ENCODE assay signal across 11 mouse cellular contexts in the genomic region with DNA sequence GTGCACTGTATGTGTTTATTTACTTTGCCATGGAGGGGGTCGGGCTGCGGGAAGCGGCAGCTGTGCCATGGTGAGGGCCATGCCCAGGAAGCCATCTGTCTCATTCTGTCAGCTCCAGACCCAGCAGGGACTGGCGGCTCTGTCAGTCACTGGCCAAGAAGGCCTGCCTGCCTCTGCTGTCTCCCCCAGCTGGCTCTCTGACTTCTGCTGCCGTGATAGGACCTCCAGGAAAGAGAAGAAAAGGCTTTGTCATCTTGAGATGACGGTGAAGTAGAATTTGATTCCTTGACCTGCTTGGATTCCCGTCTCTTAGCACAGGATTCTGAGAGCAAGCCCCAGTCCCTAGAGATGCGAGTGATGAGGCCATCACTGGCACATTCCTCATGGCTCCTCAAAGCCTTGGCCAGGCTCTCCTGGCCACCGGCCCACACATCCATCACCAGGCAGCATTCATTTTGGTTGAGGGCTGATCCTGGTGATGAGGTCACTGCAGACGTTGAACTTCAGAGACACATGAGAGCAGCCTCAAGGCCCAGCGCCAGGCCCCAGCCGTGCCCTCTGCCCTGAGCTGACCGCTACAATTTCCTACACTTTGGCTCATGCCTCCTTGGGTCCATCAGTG. TPM values are rescaled to one million over a fixed set of nuclear protein-coding genes. Genes with fewer than 3 reads are reported as not detected.
DNase-seq lines count a peak whose midpoint lies in the region; TF ChIP-seq lines count a peak whose summit lies in the region.
"Had no signal": no experiment of that assay in that cellular context is flagged by ENCODE, and none has a peak within 500 bp of the region (broad histone marks: within the 10 kb centered on the region; RNA-seq: fewer than 3 reads in every experiment).

No protein-coding gene starts in this region.

- no peak overlapping the region for H3K9ac ChIP-seq in heart, adult 2 months (ENCODE audit: low read depth, low read length)
- H3K9ac ChIP-seq: heart, embryonic 15.5 days; midbrain, embryonic 12.5 days had no signal

- no peak for TF ChIP-seq EP300 in heart, adult 2 months (IDR thresholded peaks at IDR 0.05; ENCODE audit: insufficient read depth, low read depth, low read length)

- intact Hi-C loops in heart, adult 2 months (cut with DNase I) = no loop called here

- no peaks in the 10 kb centered on the region for H3K36me3 ChIP-seq in heart, adult 2 months (ENCODE audit: control insufficient read depth, insufficient read depth, low read length)
- H3K36me3 ChIP-seq in limb, embryonic 10.5 days = no peaks in the 10 kb centered on the region
- H3K36me3 ChIP-seq: heart, embryonic 15.5 days; midbrain, embryonic 12.5 days had no signal

- peak overlapping the region; percentile 50 for H3K27ac ChIP-seq in cerebellum, adult 2 months (ENCODE audit: insufficient read depth, low read length)
- peak overlapping the region; percentile 13 for H3K27ac ChIP-seq in heart, adult 2 months
- no peak overlapping the region for H3K27ac ChIP-seq in limb, embryonic 10.5 days
- H3K27ac ChIP-seq: heart, embryonic 15.5 days; midbrain, embryonic 12.5 days had no signal

- peak; percentile 47 to 78 for DNase-seq in layer of hippocampus, postnatal 14 days (ENCODE audit: low spot score in 2 of 2)
- DNase-seq in layer of hippocampus, postnatal 25 days (ENCODE audit: extremely low spot score in 1 of 2, low spot score in 1 of 2) = no peak
- peak; percentile 84 to 88 for DNase-seq in cerebellum, adult 2 months
- peak; percentile 63 to 78 for DNase-seq in heart, adult 2 months
- DNase-seq in lung, postnatal 36 days = peak; percentile 74
- DNase-seq in urinary bladder, postnatal 10 days (ENCODE audit: low spot score) = no peak
- DNase-seq in spleen, postnatal 14 days (ENCODE audit: low spot score in 2 of 2) = no peak
- no peak for DNase-seq in limb, embryonic 10.5 days (ENCODE audit: low spot score)

- 12% methylated on average over 13 of the region's 13 CpGs for WGBS in cerebellum, adult 2 months
- WGBS in heart, adult 2 months = 64% methylated on average over 13 of the region's 13 CpGs
- WGBS in limb, embryonic 10.5 days = 69% methylated on average over 13 of the region's 13 CpGs

- H3K4me1 ChIP-seq in cerebellum, adult 2 months (ENCODE audit: control insufficient read depth, insufficient read depth, low read length) = peaks cover 75% of the 10 kb centered on the region
- peaks cover 24% of the 10 kb centered on the region for H3K4me1 ChIP-seq in heart, adult 2 months (ENCODE audit: control insufficient read depth, insufficient read depth, low read length)
- H3K4me1 ChIP-seq in limb, embryonic 10.5 days = peaks cover 50% of the 10 kb centered on the region

- no peak overlapping the region for H3K4me3 ChIP-seq in cerebellum, adult 2 months (replicated peaks; ENCODE audit: insufficient read depth, low read depth, low read length)
- H3K4me3 ChIP-seq in heart, adult 2 months = no peak overlapping the region
- no peak overlapping the region for H3K4me3 ChIP-seq in limb, embryonic 10.5 days
- H3K4me3 ChIP-seq: heart, embryonic 15.5 days; midbrain, embryonic 12.5 days had no signal

- H3K27me3 ChIP-seq in cerebellum, adult 2 months (ENCODE audit: control insufficient read depth, insufficient read depth, low read length) = no peaks in the 10 kb centered on the region
- H3K27me3 ChIP-seq in heart, adult 2 months (ENCODE audit: control insufficient read depth, insufficient read depth, low read length) = no peaks in the 10 kb centered on the region
- peaks cover 18% of the 10 kb centered on the region for H3K27me3 ChIP-seq in limb, embryonic 10.5 days (ENCODE audit: low read depth, poor library complexity, severe bottlenecking)
- H3K27me3 ChIP-seq: heart, embryonic 15.5 days had no signal

- no peaks in the 10 kb centered on the region for H3K9me3 ChIP-seq in limb, embryonic 10.5 days (replicated peaks)
- H3K9me3 ChIP-seq: G1E; heart, embryonic 15.5 days; midbrain, embryonic 12.5 days had no signal

- H3K79me2 ChIP-seq in heart, adult 2 months (replicated peaks; ENCODE audit: control insufficient read depth, insufficient read depth, low read length) = no peaks in the 10 kb centered on the region

- TF ChIP-seq POLR2A in cerebellum, adult 2 months (IDR thresholded peaks at IDR 0.05; ENCODE audit: borderline replicate concordance, insufficient read depth, low read length) = no peak
- no peak for TF ChIP-seq POLR2A in heart, adult 2 months (IDR thresholded peaks at IDR 0.05; ENCODE audit: insufficient read depth, low read depth, low read length)

- no peak for TF ChIP-seq CTCF in cerebellum, adult 2 months (IDR thresholded peaks at IDR 0.05; ENCODE audit: borderline replicate concordance, insufficient read depth, low read depth, low read length)
- TF ChIP-seq CTCF in heart, adult 2 months (IDR thresholded peaks at IDR 0.05) = no peak

RNA-seq across cellular contexts. Expression of a gene that starts 6.2 kb away (rescaled TPM):
- total RNA-seq in layer of hippocampus, postnatal 14 days (2021) = 10 to 100 TPM in 1 of 2 experiments, 1 to 10 TPM in 1; 8.9 to 14.4 TPM
- 1 to 10 TPM; 5.4 to 6.0 TPM for total RNA-seq in layer of hippocampus, postnatal 25 days (2021)
- polyA plus RNA-seq in cerebellum, adult 2 months (2012; rRNA removed) = 29.9 and 31.4 TPM in 2 replicates
- 10 to 100 TPM in 1 of 2 experiments, 1 to 10 TPM in 1; 8.6 to 11.9 TPM for total RNA-seq in heart, adult 2 months (2021)
- polyA plus RNA-seq in heart, adult 2 months (2012; rRNA removed) = 18.0 and 24.0 TPM in 2 replicates
- polyA plus RNA-seq in limb, embryonic 10.5 days (2016; fragmentation: Nextera tagmentation; extraction: Ambion mirVana) = 1.4 and 3.0 TPM in 2 replicates

RNA-seq across cellular contexts. Expression of a gene that starts 23.6 kb away (rescaled TPM):
- total RNA-seq in layer of hippocampus, postnatal 14 days (2021) = not detected
- not detected for total RNA-seq in layer of hippocampus, postnatal 25 days (2021)
- polyA plus RNA-seq in cerebellum, adult 2 months (2012; rRNA removed) = 55.1 and 62.7 TPM in 2 replicates
- not detected for total RNA-seq in heart, adult 2 months (2021)
- polyA plus RNA-seq in heart, adult 2 months (2012; rRNA removed) = not detected in 2 replicates
- not detected in 2 replicates for polyA plus RNA-seq in limb, embryonic 10.5 days (2016; fragmentation: Nextera tagmentation; extraction: Ambion mirVana)
- total RNA-seq: G1E had no signal
- polyA plus RNA-seq: G1E; heart, embryonic 15.5 days had no signal

RNA-seq across cellular contexts. Expression of a gene that starts 29.2 kb away (rescaled TPM):
- total RNA-seq in layer of hippocampus, postnatal 14 days (2021) = 10 to 100 TPM; 33.8 to 34.6 TPM
- 10 to 100 TPM; 38.9 to 45.1 TPM for total RNA-seq in layer of hippocampus, postnatal 25 days (2021)
- polyA plus RNA-seq in cerebellum, adult 2 months (2012; rRNA removed) = 160 and 188 TPM in 2 replicates
- 10 to 100 TPM; 26.4 to 28.2 TPM for total RNA-seq in heart, adult 2 months (2021)
- polyA plus RNA-seq in heart, adult 2 months (2012; rRNA removed) = 17.7 and 27.2 TPM in 2 replicates
- 31.4 and 33.9 TPM in 2 replicates for polyA plus RNA-seq in limb, embryonic 10.5 days (2016; fragmentation: Nextera tagmentation; extraction: Ambion mirVana)

RNA-seq across cellular contexts. Expression of a gene that starts 50.9 kb away (rescaled TPM):
- total RNA-seq in layer of hippocampus, postnatal 14 days (2021) = 1 to 10 TPM; 2.6 to 6.0 TPM
- 1 to 10 TPM; 2.6 to 5.8 TPM for total RNA-seq in layer of hippocampus, postnatal 25 days (2021)
- 7.2 and 11.8 TPM in 2 replicates for polyA plus RNA-seq in cerebellum, adult 2 months (2012; rRNA removed)
- total RNA-seq in heart, adult 2 months (2021) = 10 to 100 TPM; 34.5 to 47.7 TPM
- 155 and 167 TPM in 2 replicates for polyA plus RNA-seq in heart, adult 2 months (2012; rRNA removed)
- polyA plus RNA-seq in limb, embryonic 10.5 days (2016; fragmentation: Nextera tagmentation; extraction: Ambion mirVana) = 0.70 and 1.1 TPM in 2 replicates
- polyA plus RNA-seq: G1E had no signal

RNA-seq across cellular contexts. Expression of a gene that starts 57.7 kb away (rescaled TPM):
- total RNA-seq in layer of hippocampus, postnatal 14 days (2021) = 100 to 1,000 TPM; 227 to 233 TPM
- 100 to 1,000 TPM; 200 to 205 TPM for total RNA-seq in layer of hippocampus, postnatal 25 days (2021)
- 162 and 187 TPM in 2 replicates for polyA plus RNA-seq in cerebellum, adult 2 months (2012; rRNA removed)
- 100 to 1,000 TPM; 242 to 276 TPM for total RNA-seq in heart, adult 2 months (2021)
- polyA plus RNA-seq in heart, adult 2 months (2012; rRNA removed) = 40.9 and 76.8 TPM in 2 replicates
- 352 and 417 TPM in 2 replicates for polyA plus RNA-seq in limb, embryonic 10.5 days (2016; fragmentation: Nextera tagmentation; extraction: Ambion mirVana)

Comparison
In these comparisons a context has a peak if more than half of its experiments do, and no peak if none do; other contexts are left out.
1. DNase-seq: peak in layer of hippocampus, postnatal 14 days (2 of 2), cerebellum, adult 2 months (2 of 2), heart, adult 2 months (2 of 2) and lung, postnatal 36 days (single experiment); none in layer of hippocampus, postnatal 25 days (0 of 2), urinary bladder, postnatal 10 days (single experiment), spleen, postnatal 14 days (0 of 2) and limb, embryonic 10.5 days (single experiment).